Mouse (Mus musculus): ENCODE measurements around the gene Lrp6. TPM values are rescaled to one million over a fixed set of nuclear protein-coding genes. Genes with fewer than 3 reads are reported as not detected.

Gene Lrp6
- polyA plus RNA-seq, 1 experiment from 2014 or later: 49.7 TPM

GRCm38 (mm10) chr6:134434866-134435390, 131.8 kb downstream of the Lrp6 start:
- Histone ChIP-seq H3K9ac (ENCODE audit: low read depth, low read length) (no peak overlapping the region), H3K27ac (ENCODE audit: low read depth, low read length) (no peak overlapping the region), H3K4me2 (replicated peaks; ENCODE audit: low read depth, low read length) (no peak overlapping the region), H3K4me3 (ENCODE audit: low read length) (no peak overlapping the region), H3K4me1 (ENCODE audit: control insufficient read depth, insufficient read depth, low read length) (peaks cover 13% of the 10 kb centered on the region; the same call in 1 of the 2 replicates), H3K36me3 (ENCODE audit: control insufficient read depth, insufficient read depth, low read length) (no peaks in the 10 kb centered on the region), H3K27me3 (ENCODE audit: control insufficient read depth, insufficient read depth, low read length) (no peaks in the 10 kb centered on the region), H3K9me3 (ENCODE audit: control insufficient read depth, low read length) (no peaks in the 10 kb centered on the region)
- 45% methylated on average over 9 of the region's 9 CpGs for WGBS
- ATAC-seq (ENCODE audit: low FRiP score, low TSS enrichment): no peak

GRCm38 (mm10) chr6:134434044-134434443, 132.7 kb downstream of the Lrp6 start:
- ATAC-seq (ENCODE audit: low FRiP score, low TSS enrichment): no peak
- 78% methylated on average over 6 of the region's 6 CpGs for WGBS

GRCm38 (mm10) chr6:134433281-134433680, 133.5 kb downstream of the Lrp6 start:
- 92% methylated on average over 3 of the region's 3 CpGs for WGBS
- ATAC-seq (ENCODE audit: low FRiP score, low TSS enrichment): no peak
- no peaks in the 10 kb centered on the region for H3K36me3 ChIP-seq (ENCODE audit: control insufficient read depth, insufficient read depth, low read length)
- no peak overlapping the region for H3K9ac ChIP-seq (ENCODE audit: low read depth, low read length)
- no peaks in the 10 kb centered on the region for H3K27me3 ChIP-seq (ENCODE audit: control insufficient read depth, insufficient read depth, low read length)
- no peak overlapping the region for H3K4me2 ChIP-seq (replicated peaks; ENCODE audit: low read depth, low read length)
- H3K27ac ChIP-seq (ENCODE audit: low read depth, low read length): no peak overlapping the region
- no peak overlapping the region for H3K4me3 ChIP-seq (ENCODE audit: low read length)
- 0 out of 2 replicates have a peak, but pooled peaks cover 6% of the 10 kb centered on the region for H3K4me1 ChIP-seq (ENCODE audit: control insufficient read depth, insufficient read depth, low read length)
- H3K9me3 ChIP-seq (ENCODE audit: control insufficient read depth, low read length): no peaks in the 10 kb centered on the region

More at GRCm38 (mm10) chr6:134434044-134434443, 132.7 kb downstream of the Lrp6 start:
- Histone ChIP-seq H3K9me3 (ENCODE audit: control insufficient read depth, low read length) (no peaks in the 10 kb centered on the region), H3K4me2 (replicated peaks; ENCODE audit: low read depth, low read length) (no peak overlapping the region), H3K27me3 (ENCODE audit: control insufficient read depth, insufficient read depth, low read length) (no peaks in the 10 kb centered on the region), H3K4me1 (ENCODE audit: control insufficient read depth, insufficient read depth, low read length) (peaks cover 9% of the 10 kb centered on the region; the same call in 1 of the 2 replicates), H3K27ac (ENCODE audit: low read depth, low read length) (no peak overlapping the region), H3K9ac (ENCODE audit: low read depth, low read length) (no peak overlapping the region), H3K4me3 (ENCODE audit: low read length) (no peak overlapping the region), H3K36me3 (ENCODE audit: control insufficient read depth, insufficient read depth, low read length) (no peaks in the 10 kb centered on the region)

- Histone ChIP-seq H3K9me3 (ENCODE audit: control insufficient read depth, low read length) (no peaks in the 10 kb centered on the region), H3K27ac (ENCODE audit: low read depth, low read length) (no peak overlapping the region), H3K4me3 (ENCODE audit: low read length) (no peak overlapping the region), H3K9ac (ENCODE audit: low read depth, low read length) (no peak overlapping the region), H3K36me3 (ENCODE audit: control insufficient read depth, insufficient read depth, low read length) (no peaks in the 10 kb centered on the region), H3K4me2 (replicated peaks; ENCODE audit: low read depth, low read length) (no peak overlapping the region), H3K27me3 (ENCODE audit: control insufficient read depth, insufficient read depth, low read length) (no peaks in the 10 kb centered on the region), H3K4me1 (ENCODE audit: control insufficient read depth, insufficient read depth, low read length) (0 out of 2 replicates have a peak, but pooled peaks cover 2% of the 10 kb centered on the region)
- no peak for ATAC-seq (ENCODE audit: low FRiP score, low TSS enrichment)
- WGBS: 45% methylated on average over 4 of the region's 4 CpGs
These were observed 135.2 kb downstream of the Lrp6 start for GRCm38 (mm10) chr6:134431583-134431982.

GRCm38 (mm10) chr6:134430161-134430799, 136.5 kb downstream of the Lrp6 start:
- ATAC-seq (ENCODE audit: low FRiP score, low TSS enrichment): no peak
- no peaks in the 10 kb centered on the region for H3K9me3 ChIP-seq (ENCODE audit: control insufficient read depth, low read length)
- H3K27ac ChIP-seq (ENCODE audit: low read depth, low read length): 0 out of 2 replicates have a peak overlapping the region, but pooled peaks have one; percentile 8
- no peaks in the 10 kb centered on the region for H3K27me3 ChIP-seq (ENCODE audit: control insufficient read depth, insufficient read depth, low read length)
- no peak overlapping the region for H3K4me2 ChIP-seq (replicated peaks; ENCODE audit: low read depth, low read length)
- H3K4me3 ChIP-seq (ENCODE audit: low read length): no peak overlapping the region
- 80% methylated on average over 9 of the region's 9 CpGs for whole genome bisulfite sequencing
- H3K36me3 ChIP-seq (ENCODE audit: control insufficient read depth, insufficient read depth, low read length): no peaks in the 10 kb centered on the region
- no peak overlapping the region for H3K9ac ChIP-seq (ENCODE audit: low read depth, low read length)
- H3K4me1 ChIP-seq (ENCODE audit: control insufficient read depth, insufficient read depth, low read length): peaks cover 6% of the 10 kb centered on the region; the same call in 1 of the 2 replicates

GRCm38 (mm10) chr6:134428455-134428854, 138.3 kb downstream of the Lrp6 start:
- ATAC-seq (ENCODE audit: low FRiP score, low TSS enrichment): peak; percentile 60; the same call in 1 of the 2 replicates
- H3K27ac ChIP-seq (ENCODE audit: low read depth, low read length): peak overlapping the region; percentile 48; the same call in 1 of the 2 replicates
- H3K4me2 ChIP-seq (replicated peaks; ENCODE audit: low read depth, low read length): 0 out of 2 replicates have a peak overlapping the region, but pooled peaks have one; percentile 10
- H3K4me1 ChIP-seq (ENCODE audit: control insufficient read depth, insufficient read depth, low read length): peaks cover 6% of the 10 kb centered on the region; the same call in 1 of the 2 replicates
- no peak overlapping the region for H3K4me3 ChIP-seq (ENCODE audit: low read length)
- no peaks in the 10 kb centered on the region for H3K36me3 ChIP-seq (ENCODE audit: control insufficient read depth, insufficient read depth, low read length)
- WGBS: 28% methylated on average over 5 of the region's 5 CpGs
- no peaks in the 10 kb centered on the region for H3K9me3 ChIP-seq (ENCODE audit: control insufficient read depth, low read length)
- H3K9ac ChIP-seq (ENCODE audit: low read depth, low read length): no peak overlapping the region
- H3K27me3 ChIP-seq (ENCODE audit: control insufficient read depth, insufficient read depth, low read length): no peaks in the 10 kb centered on the region

- Histone ChIP-seq H3K4me2 (replicated peaks; ENCODE audit: low read depth, low read length) (no peak overlapping the region), H3K9me3 (ENCODE audit: control insufficient read depth, low read length) (no peaks in the 10 kb centered on the region), H3K27me3 (ENCODE audit: control insufficient read depth, insufficient read depth, low read length) (no peaks in the 10 kb centered on the region), H3K27ac (ENCODE audit: low read depth, low read length) (no peak overlapping the region), H3K4me1 (ENCODE audit: control insufficient read depth, insufficient read depth, low read length) (peaks cover 6% of the 10 kb centered on the region; the same call in 1 of the 2 replicates), H3K36me3 (ENCODE audit: control insufficient read depth, insufficient read depth, low read length) (no peaks in the 10 kb centered on the region), H3K4me3 (ENCODE audit: low read length) (no peak overlapping the region), H3K9ac (ENCODE audit: low read depth, low read length) (no peak overlapping the region)
- 89% methylated on average over 3 of the region's 3 CpGs for WGBS
- ATAC-seq (ENCODE audit: low FRiP score, low TSS enrichment): no peak
These were observed 139.6 kb downstream of the Lrp6 start for GRCm38 (mm10) chr6:134427165-134427564.

GRCm38 (mm10) chr6:134425216-134425717, 141.5 kb downstream of the Lrp6 start:
- Histone ChIP-seq H3K36me3 (ENCODE audit: control insufficient read depth, insufficient read depth, low read length) (no peaks in the 10 kb centered on the region), H3K9me3 (ENCODE audit: control insufficient read depth, low read length) (no peaks in the 10 kb centered on the region), H3K4me1 (ENCODE audit: control insufficient read depth, insufficient read depth, low read length) (peaks cover 6% of the 10 kb centered on the region; the same call in 1 of the 2 replicates), H3K27ac (ENCODE audit: low read depth, low read length) (no peak overlapping the region), H3K4me2 (replicated peaks; ENCODE audit: low read depth, low read length) (peak overlapping the region; percentile 37), H3K9ac (ENCODE audit: low read depth, low read length) (no peak overlapping the region), H3K27me3 (ENCODE audit: control insufficient read depth, insufficient read depth, low read length) (no peaks in the 10 kb centered on the region), H3K4me3 (ENCODE audit: low read length) (no peak overlapping the region)
- 20% methylated on average over 11 of the region's 11 CpGs for WGBS
- ATAC-seq (ENCODE audit: low FRiP score, low TSS enrichment): peak; percentile 72

GRCm38 (mm10) chr6:134421921-134422320, 144.8 kb downstream of the Lrp6 start:
- H3K9me3 ChIP-seq (ENCODE audit: control insufficient read depth, low read length): no peaks in the 10 kb centered on the region

More at GRCm38 (mm10) chr6:134421921-134422320, 144.8 kb downstream of the Lrp6 start:
- H3K4me3 ChIP-seq (ENCODE audit: low read length): no peak overlapping the region
- no peak overlapping the region for H3K9ac ChIP-seq (ENCODE audit: low read depth, low read length)
- no peak for ATAC-seq (ENCODE audit: low FRiP score, low TSS enrichment)
- no peak overlapping the region for H3K27ac ChIP-seq (ENCODE audit: low read depth, low read length)
- H3K4me2 ChIP-seq (replicated peaks; ENCODE audit: low read depth, low read length): no peak overlapping the region
- H3K27me3 ChIP-seq (ENCODE audit: control insufficient read depth, insufficient read depth, low read length): no peaks in the 10 kb centered on the region
- H3K4me1 ChIP-seq (ENCODE audit: control insufficient read depth, insufficient read depth, low read length): peaks cover 4% of the 10 kb centered on the region; the same call in 1 of the 2 replicates
- no peaks in the 10 kb centered on the region for H3K36me3 ChIP-seq (ENCODE audit: control insufficient read depth, insufficient read depth, low read length)
- WGBS: 84% methylated on average over 6 of the region's 6 CpGs
